Mouse (Mus musculus): ENCODE results near the gene Wdr35. TPM values are rescaled to one million over a fixed set of nuclear protein-coding genes. Genes with fewer than 3 reads are reported as not detected.

Wdr35 gene
- total and polyA plus RNA-seq, 2 experiments from 2014 or later: 22.9 to 27.7 TPM

- WGBS: 76% methylated on average over 9 of the region's 9 CpGs
- Histone ChIP-seq H3K9me3 (ENCODE audit: low read length) (no peaks in the 10 kb centered on the region), H3K27me3 (ENCODE audit: insufficient read depth, low read length) (no peaks in the 10 kb centered on the region), H3K27ac (ENCODE audit: low read depth, low read length) (no peak overlapping the region), H3K36me3 (ENCODE audit: insufficient read depth) (no peaks in the 10 kb centered on the region), H3K4me3 (ENCODE audit: low read depth, low read length) (no peak overlapping the region), H3K9ac (no peak overlapping the region), H3K4me2 (ENCODE audit: low read depth) (no peak overlapping the region), H3K4me1 (ENCODE audit: insufficient read depth) (0 out of 2 replicates have a peak, but pooled peaks cover under 1% of the 10 kb centered on the region)
- DNase-seq: no peak
- no peak for TF ChIP-seq CTCF (IDR thresholded peaks at IDR 0.05; ENCODE audit: low read depth)
- no peak for ATAC-seq
Measured at GRCm38 (mm10) chr12:9036409-9036808, 62.7 kb downstream of the Wdr35 start.

- H3K9ac ChIP-seq: no peak overlapping the region
- no peaks in the 10 kb centered on the region for H3K27me3 ChIP-seq (ENCODE audit: insufficient read depth, low read length)
- H3K9me3 ChIP-seq (ENCODE audit: low read length): no peaks in the 10 kb centered on the region
- 76% methylated on average over 5 of the region's 5 CpGs for WGBS
- TF ChIP-seq CTCF (IDR thresholded peaks at IDR 0.05; ENCODE audit: low read depth): no peak
- no peak overlapping the region for H3K4me3 ChIP-seq (ENCODE audit: low read depth, low read length)
- H3K4me2 ChIP-seq (ENCODE audit: low read depth): no peak overlapping the region
- H3K4me1 ChIP-seq (ENCODE audit: insufficient read depth): no peaks in the 10 kb centered on the region
- H3K36me3 ChIP-seq (ENCODE audit: insufficient read depth): no peaks in the 10 kb centered on the region
- no peak overlapping the region for H3K27ac ChIP-seq (ENCODE audit: low read depth, low read length)
- ATAC-seq (no peak), DNase-seq (no peak)
Measured at GRCm38 (mm10) chr12:9040177-9040576, 66.5 kb downstream of the Wdr35 start.

- H3K27me3 ChIP-seq (ENCODE audit: insufficient read depth, low read length): no peaks in the 10 kb centered on the region
- H3K9me3 ChIP-seq (ENCODE audit: low read length): no peaks in the 10 kb centered on the region
- 75% methylated on average over 7 of the region's 7 CpGs for whole genome bisulfite sequencing
- H3K4me3 ChIP-seq (ENCODE audit: low read depth, low read length): no peak overlapping the region
- ATAC-seq: no peak
- no peak for TF ChIP-seq CTCF (IDR thresholded peaks at IDR 0.05; ENCODE audit: low read depth)
- no peaks in the 10 kb centered on the region for H3K4me1 ChIP-seq (ENCODE audit: insufficient read depth)
- no peak overlapping the region for H3K27ac ChIP-seq (ENCODE audit: low read depth, low read length)
- DNase-seq: no peak
- H3K4me2 ChIP-seq (ENCODE audit: low read depth): no peak overlapping the region
- no peak overlapping the region for H3K9ac ChIP-seq
- H3K36me3 ChIP-seq (ENCODE audit: insufficient read depth): no peaks in the 10 kb centered on the region
Measured at GRCm38 (mm10) chr12:9040686-9041085, 67.0 kb downstream of the Wdr35 start.

GRCm38 (mm10) chr12:9042316-9042715 lies 68.6 kb downstream of the Wdr35 start:
- no peaks in the 10 kb centered on the region for H3K4me1 ChIP-seq (ENCODE audit: insufficient read depth)
- no peak overlapping the region for H3K4me2 ChIP-seq (ENCODE audit: low read depth)
- DNase-seq (no peak), ATAC-seq (no peak)
- no peaks in the 10 kb centered on the region for H3K36me3 ChIP-seq (ENCODE audit: insufficient read depth)
- no peaks in the 10 kb centered on the region for H3K9me3 ChIP-seq (ENCODE audit: low read length)
- no peak for TF ChIP-seq CTCF (IDR thresholded peaks at IDR 0.05; ENCODE audit: low read depth)
- H3K9ac ChIP-seq: no peak overlapping the region
- no peak overlapping the region for H3K4me3 ChIP-seq (ENCODE audit: low read depth, low read length)
- WGBS: 53% methylated on average over 5 of the region's 5 CpGs
- no peaks in the 10 kb centered on the region for H3K27me3 ChIP-seq (ENCODE audit: insufficient read depth, low read length)
- H3K27ac ChIP-seq (ENCODE audit: low read depth, low read length): no peak overlapping the region

- Histone ChIP-seq H3K27me3 (ENCODE audit: insufficient read depth, low read length) (no peaks in the 10 kb centered on the region), H3K9me3 (ENCODE audit: low read length) (no peaks in the 10 kb centered on the region), H3K4me1 (ENCODE audit: insufficient read depth) (no peaks in the 10 kb centered on the region), H3K27ac (ENCODE audit: low read depth, low read length) (no peak overlapping the region), H3K36me3 (ENCODE audit: insufficient read depth) (no peaks in the 10 kb centered on the region), H3K4me3 (ENCODE audit: low read depth, low read length) (no peak overlapping the region), H3K4me2 (ENCODE audit: low read depth) (no peak overlapping the region), H3K9ac (no peak overlapping the region)
- ATAC-seq (no peak), DNase-seq (no peak)
- no peak for TF ChIP-seq CTCF (IDR thresholded peaks at IDR 0.05; ENCODE audit: low read depth)
- WGBS: 86% methylated on average over 3 of the region's 3 CpGs
Measured at GRCm38 (mm10) chr12:9042759-9043158, 69.1 kb downstream of the Wdr35 start.

- no peaks in the 10 kb centered on the region for H3K9me3 ChIP-seq (ENCODE audit: low read length)
- H3K36me3 ChIP-seq (ENCODE audit: insufficient read depth): no peaks in the 10 kb centered on the region
- no peaks in the 10 kb centered on the region for H3K27me3 ChIP-seq (ENCODE audit: insufficient read depth, low read length)
- ATAC-seq (no peak), DNase-seq (no peak)
- H3K4me2 ChIP-seq (ENCODE audit: low read depth): no peak overlapping the region
- H3K27ac ChIP-seq (ENCODE audit: low read depth, low read length): no peak overlapping the region
- no peak overlapping the region for H3K4me3 ChIP-seq (ENCODE audit: low read depth, low read length)
- 93% methylated on average over 7 of the region's 7 CpGs for WGBS
- no peak overlapping the region for H3K9ac ChIP-seq
- no peaks in the 10 kb centered on the region for H3K4me1 ChIP-seq (ENCODE audit: insufficient read depth)
- no peak for TF ChIP-seq CTCF (IDR thresholded peaks at IDR 0.05; ENCODE audit: low read depth)
Measured at GRCm38 (mm10) chr12:9044666-9045065, 71.0 kb downstream of the Wdr35 start.

- TF ChIP-seq CTCF (IDR thresholded peaks at IDR 0.05; ENCODE audit: low read depth): no peak
- Histone ChIP-seq H3K4me3 (ENCODE audit: low read depth, low read length) (no peak overlapping the region), H3K27ac (ENCODE audit: low read depth, low read length) (no peak overlapping the region), H3K9ac (no peak overlapping the region), H3K9me3 (ENCODE audit: low read length) (no peaks in the 10 kb centered on the region), H3K36me3 (ENCODE audit: insufficient read depth) (no peaks in the 10 kb centered on the region), H3K4me2 (ENCODE audit: low read depth) (no peak overlapping the region), H3K4me1 (ENCODE audit: insufficient read depth) (no peaks in the 10 kb centered on the region), H3K27me3 (ENCODE audit: insufficient read depth, low read length) (no peaks in the 10 kb centered on the region)
- ATAC-seq (no peak), DNase-seq (no peak)
- 71% methylated on average over 4 of the region's 4 CpGs for WGBS
Measured at GRCm38 (mm10) chr12:9046674-9047073, 73.0 kb downstream of the Wdr35 start.

- Histone ChIP-seq H3K4me2 (ENCODE audit: low read depth) (no peak overlapping the region), H3K9me3 (ENCODE audit: low read length) (no peaks in the 10 kb centered on the region), H3K27me3 (ENCODE audit: insufficient read depth, low read length) (no peaks in the 10 kb centered on the region), H3K9ac (no peak overlapping the region), H3K4me3 (ENCODE audit: low read depth, low read length) (no peak overlapping the region), H3K36me3 (ENCODE audit: insufficient read depth) (no peaks in the 10 kb centered on the region), H3K4me1 (ENCODE audit: insufficient read depth) (no peaks in the 10 kb centered on the region), H3K27ac (ENCODE audit: low read depth, low read length) (no peak overlapping the region)
- TF ChIP-seq CTCF (IDR thresholded peaks at IDR 0.05; ENCODE audit: low read depth): no peak
- no peak for DNase-seq
- ATAC-seq: no peak
- WGBS: 80% methylated on average over 8 of the region's 8 CpGs
Measured at GRCm38 (mm10) chr12:9048090-9048489, 74.4 kb downstream of the Wdr35 start.

Data from forebrain, postnatal 0 days (tissue).